Mouse (Mus musculus): ENCODE measurements around the gene Col11a2.

Gene Col11a2

DNA sequence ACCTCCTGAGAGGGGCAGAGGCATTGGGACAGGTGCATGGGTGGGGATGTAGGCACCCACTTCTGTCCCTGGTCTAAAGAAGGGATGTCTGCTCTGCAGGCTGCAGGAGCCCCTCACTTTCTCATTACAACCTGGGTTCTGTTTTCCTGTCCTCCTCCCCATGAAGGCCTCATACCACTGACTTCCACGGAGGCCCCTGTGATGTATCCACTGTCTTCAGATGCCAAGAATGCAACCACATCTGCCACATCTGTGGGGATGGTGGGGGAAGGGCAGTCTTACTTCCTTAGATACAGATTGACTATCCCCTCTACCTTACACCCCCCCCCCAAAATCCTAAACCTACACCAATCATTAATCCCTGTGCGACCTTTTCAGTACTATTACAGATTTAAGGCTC, 13.0 kb upstream of the Col11a2 start:
- no peak for DNase-seq (ENCODE audit: low read depth, low spot score)

DNA sequence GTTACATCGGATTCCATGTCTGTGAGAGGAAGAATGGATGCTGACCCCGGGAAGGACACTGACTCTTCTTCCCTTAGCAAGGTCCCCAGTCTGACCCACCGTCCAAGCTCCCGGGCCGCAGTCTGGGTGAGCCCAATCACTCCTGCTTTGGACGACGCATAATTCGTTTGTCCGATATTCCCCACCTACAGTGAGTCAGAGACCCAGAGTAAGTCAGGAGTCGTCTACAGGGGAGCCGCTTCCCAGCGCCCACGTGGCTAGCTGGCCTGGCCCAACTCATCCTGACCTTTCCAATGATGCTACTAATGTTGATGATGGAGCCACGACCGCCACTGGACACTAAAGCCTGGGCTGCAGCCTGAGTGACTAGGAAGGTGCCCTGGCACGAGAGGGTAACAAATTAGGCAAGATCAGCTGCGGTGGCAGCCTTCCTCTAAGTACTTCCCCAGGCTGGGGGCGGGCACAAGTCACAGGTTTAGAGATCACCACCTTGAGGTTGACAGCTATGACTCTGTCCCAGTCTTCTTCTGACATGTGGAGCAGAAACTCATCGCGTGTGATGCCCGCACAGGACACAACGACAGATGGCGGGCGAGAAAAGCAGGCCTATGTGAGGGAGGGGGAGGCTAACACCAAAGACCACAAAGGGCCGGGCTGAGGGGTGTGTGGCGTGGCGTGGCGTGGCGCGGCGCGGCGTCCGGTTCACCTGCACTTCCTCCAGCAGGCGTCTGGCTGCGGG, 12.2 kb upstream of the Col11a2 start:
- no peak for DNase-seq (ENCODE audit: low read depth, low spot score)

DNA sequence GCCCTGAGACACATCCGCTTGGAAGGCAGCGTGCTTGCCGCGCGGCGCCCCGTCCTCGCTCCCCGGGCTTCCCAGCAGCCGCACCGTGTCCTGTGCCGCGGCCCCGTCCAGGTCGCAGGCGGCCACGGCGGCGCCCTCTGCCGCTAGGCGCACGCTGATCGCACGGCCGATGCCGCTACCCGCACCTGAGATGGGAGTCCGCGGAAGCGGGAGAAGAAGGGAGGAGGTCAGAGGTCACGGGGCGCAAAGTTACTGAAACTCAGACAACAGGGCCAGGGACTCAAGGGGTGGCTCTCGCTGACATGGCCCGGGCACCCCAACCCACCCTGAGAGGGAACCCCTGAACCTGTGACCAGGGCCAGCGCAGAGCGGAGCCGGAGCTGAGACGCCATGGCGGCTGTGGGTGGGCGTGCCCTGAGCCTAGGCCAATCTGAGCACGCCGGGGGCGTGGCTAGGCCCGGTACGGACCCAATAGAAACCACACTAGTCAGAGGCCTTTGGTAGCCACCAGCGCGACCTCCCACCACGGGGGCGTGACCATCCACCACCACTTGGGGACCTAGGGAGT, 11.5 kb upstream of the Col11a2 start, which contains the start of gene H2-Ke6:
Gene H2-Ke6 (minus strand): TSS at position 405 of the 568 bp plus-strand sequence.
- DNase-seq (ENCODE audit: low read depth, low spot score) = peak; percentile 84

DNA sequence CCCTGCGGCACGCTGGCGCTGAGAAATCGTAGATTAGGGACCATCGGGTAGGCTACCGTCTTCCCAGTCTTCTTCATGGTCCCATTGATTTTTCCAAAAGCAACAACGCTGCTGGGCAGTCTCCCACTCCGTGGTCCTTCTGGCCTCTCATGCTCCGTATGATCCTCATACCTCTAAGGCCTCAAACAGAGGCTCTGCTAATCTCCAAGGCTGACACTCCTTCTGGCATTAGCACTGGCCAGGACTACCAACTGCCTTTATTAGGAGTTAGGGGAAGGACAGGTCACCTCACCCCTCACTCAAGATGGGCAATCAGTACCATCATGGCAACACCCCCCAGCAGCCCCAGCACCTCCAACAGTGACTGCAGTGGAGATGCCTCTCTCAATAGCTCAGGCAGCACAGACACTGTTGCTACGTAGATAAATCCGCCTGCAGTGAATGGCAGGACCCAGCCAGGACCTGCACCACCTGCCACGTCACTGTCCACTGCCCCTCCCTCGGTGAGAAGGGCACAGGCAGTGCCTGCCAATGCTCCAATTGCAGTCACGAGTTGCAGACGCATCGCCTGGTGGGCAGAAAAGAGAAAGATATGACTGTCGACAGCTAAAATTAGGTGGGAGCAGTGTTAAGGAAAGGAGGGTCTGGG, 10.6 kb upstream of the Col11a2 start:
- DNase-seq (ENCODE audit: low read depth, low spot score) = no peak

DNA sequence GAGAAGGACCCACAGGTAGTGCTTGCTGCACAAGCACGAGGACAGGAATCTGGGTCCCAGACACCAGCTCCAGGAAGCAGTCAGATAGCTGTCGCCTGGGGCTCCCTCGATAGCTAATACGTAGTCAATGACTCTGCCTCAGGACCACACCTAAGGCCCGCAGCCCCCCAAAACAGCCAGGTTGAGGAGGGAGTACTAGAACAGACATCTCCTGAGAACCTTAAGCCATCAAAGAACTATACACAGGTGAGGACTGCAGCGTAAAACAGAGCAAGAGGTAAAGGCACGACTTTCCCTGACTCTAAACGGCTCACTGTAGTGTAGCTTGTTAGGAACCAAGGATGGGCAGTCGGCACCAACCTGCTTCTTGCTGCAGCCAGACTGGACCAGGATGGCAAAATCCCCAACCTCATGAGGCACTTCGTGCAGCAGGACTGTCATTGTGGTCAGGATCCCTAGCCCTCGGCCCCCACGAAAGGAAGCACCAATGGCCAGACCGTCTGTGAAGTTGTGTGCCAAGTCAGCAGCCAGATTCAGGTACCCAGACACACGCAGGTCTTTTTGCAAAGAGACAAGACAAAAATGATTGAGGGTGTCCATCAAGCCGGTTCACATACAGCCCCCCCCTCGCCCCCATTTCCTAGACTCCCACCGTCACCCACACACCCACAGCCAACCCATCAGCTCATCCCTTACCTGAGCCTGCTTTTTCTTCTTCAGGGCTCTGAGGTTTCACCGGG, 9.9 kb upstream of the Col11a2 start:
- no peak for DNase-seq (ENCODE audit: low read depth, low spot score)

DNA sequence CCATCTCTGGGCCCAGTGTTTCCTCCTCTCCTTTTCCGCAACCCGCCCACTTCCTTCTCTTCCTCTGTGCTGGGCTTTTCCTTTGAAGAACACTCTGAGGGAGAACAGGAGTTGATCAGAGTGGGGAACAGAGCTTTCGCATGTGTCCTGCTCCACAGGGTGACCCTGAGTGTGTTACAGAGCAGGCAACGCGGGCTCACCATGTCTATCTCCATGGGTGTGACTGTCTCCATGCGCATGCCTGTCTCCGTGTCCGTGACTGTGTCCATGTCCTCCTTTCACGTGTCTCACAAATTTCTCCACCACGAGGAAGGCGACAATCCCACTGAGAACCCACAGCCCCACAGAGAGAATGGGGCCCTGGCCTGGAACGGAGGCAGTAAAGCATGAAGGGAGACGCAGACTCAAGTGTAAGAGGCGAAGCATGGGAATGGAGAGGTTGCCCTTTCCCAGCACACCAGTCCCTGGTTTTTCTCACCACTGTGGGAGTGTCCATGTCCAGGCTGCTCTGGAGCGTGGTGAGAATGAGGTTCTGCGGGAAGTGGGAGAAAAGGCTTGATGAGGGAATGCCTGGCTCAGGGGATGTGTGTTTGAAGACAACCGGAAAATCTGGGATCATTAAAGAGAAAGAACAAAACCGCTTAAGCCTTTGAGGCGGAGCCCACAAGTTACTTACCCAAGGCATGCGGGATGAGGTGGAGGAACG, 9.2 kb upstream of the Col11a2 start:
- no peak for DNase-seq (ENCODE audit: low read depth, low spot score)

DNA sequence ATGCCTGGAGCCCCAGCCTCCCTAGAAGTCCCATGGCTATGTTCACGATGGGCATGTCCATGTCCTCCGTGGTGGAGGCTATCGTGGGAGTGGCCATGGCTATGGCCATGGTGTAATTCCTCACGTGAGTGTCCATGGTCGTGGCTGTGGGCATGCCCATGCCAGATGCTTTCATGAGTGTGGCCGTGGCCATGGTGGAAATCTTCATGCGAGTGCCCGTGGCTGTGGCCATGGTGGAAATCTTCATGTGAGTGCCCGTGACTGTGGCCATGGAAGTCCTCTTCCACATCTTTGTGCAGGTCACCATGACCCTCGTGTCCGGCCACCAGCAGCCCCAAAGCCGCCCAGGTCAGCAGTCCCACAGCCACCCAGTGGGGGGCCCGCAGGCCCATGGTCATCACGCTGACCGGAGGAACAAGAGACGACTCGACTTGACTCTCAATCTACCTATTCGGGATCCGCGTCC, 8.3 kb upstream of the Col11a2 start:
- no peak for DNase-seq (ENCODE audit: low read depth, low spot score)

DNA sequence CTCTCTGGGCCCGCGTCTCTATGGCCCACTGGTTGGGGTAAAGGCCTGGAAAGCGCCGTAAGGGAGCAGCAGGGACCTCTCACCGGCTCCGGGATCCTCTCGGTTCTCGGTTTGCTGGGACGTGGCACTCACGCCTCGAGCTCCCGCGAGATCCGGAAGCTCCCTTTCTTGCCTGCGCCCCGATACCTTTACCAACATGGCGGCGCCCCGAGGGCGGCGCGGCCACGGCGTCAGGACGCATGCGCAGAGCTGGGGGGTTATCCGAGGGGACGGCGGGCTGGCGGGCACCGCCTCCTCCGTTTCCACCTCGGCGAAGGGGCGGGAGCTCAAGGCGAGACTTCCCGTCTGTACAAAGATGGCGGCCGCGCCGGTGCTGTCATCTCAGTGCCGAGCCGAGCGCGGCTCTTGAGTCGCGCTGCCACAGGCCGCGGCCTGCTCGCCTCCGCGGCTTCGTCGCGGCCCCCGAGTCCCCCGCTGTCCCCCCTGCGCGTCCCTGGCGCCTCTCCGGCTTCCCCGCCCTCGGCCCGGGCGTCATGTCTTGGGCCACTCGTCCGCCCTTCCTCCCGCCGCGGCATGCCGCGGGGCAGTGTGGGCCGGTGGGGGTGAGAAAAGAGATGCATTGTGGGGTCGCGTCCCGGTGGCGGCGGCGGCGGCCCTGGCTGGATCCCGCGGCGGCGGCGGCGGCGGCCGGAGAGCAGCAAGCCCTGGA, 7.6 kb upstream of the Col11a2 start, which contains the start of the genes Slc39a7 and Rxrb:
Gene Slc39a7 (minus strand): TSS at position 218 of the 709 bp plus-strand sequence.
Gene Rxrb (plus strand): TSS at position 348 of the 709 bp plus-strand sequence.
- DNase-seq (ENCODE audit: low read depth, low spot score) = peak; percentile 94

DNA sequence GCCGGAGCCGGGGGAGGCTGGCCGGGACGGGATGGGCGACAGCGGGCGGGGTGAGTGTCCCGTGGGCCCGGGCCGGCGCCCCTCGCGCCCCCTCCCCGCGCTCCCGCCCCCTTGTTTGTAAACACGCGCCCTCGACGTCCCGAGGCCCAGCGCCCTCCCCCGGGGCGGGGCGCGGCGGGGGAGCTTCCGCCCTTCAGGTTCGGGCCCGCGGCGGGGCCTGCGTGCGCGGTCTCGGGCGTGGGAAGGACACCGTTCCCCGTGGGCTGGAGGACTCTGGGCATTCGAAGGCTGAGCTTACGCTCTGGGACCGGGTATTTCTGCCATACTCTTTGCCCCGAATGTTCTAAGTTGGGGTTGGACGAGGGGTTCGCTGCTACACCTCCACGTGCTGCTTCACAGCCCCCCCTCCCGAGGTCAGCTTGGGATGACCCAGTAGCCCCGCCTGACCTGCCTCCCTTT, 7.0 kb upstream of the Col11a2 start:
- DNase-seq (ENCODE audit: low read depth, low spot score) = no peak

DNA sequence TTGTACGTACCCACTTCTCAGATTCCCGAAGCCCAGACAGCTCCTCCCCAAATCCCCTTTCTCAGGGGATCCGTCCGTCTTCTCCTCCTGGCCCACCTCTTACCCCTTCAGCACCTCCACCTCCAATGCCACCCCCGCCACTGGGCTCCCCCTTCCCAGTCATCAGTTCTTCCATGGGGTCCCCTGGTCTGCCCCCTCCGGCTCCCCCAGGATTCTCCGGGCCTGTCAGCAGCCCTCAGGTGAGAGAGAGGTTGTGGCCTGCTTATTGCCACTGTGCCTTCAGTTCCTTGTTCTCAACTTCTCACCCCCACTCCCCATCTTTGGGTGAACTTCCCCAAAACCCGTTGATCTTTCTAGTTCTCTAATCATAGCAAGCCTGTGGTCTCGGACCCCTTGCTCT, 6.4 kb upstream of the Col11a2 start:
- DNase-seq (ENCODE audit: low read depth, low spot score) = no peak

DNA sequence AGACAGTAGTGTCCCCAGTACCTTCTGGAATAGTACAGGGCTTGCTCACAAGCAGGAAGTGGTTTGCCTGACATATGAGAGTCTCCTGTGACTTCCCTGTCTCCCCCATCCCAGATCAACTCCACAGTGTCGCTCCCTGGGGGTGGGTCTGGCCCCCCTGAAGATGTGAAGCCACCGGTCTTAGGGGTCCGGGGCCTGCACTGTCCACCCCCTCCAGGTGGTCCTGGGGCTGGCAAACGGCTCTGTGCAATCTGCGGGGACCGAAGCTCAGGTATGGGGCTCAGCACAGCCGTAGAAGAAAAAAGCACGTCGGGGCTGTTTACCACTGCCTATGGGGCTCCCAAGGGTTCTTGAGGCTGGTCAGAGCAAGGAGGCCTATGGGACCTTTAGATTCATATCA, 5.8 kb upstream of the Col11a2 start:
- no peak for DNase-seq (ENCODE audit: low read depth, low spot score)

DNA sequence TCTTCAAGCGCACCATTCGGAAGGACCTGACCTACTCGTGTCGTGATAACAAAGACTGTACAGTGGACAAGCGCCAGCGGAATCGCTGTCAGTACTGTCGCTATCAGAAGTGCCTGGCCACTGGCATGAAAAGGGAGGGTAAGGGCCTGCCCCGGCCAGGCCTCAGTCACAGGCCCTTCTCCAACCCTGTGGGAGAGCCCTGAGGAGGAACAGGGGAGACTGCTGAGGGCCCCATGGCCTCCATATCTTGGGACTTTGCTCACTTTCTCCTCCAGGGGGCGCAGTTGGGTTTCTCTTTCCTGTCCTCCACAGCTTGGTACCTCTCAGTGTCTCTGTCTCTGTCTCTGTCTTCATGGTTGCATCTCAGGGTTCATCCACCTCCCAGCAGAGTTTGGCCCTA, 5.2 kb upstream of the Col11a2 start:
- DNase-seq (ENCODE audit: low read depth, low spot score) = peak; percentile 71

DNA sequence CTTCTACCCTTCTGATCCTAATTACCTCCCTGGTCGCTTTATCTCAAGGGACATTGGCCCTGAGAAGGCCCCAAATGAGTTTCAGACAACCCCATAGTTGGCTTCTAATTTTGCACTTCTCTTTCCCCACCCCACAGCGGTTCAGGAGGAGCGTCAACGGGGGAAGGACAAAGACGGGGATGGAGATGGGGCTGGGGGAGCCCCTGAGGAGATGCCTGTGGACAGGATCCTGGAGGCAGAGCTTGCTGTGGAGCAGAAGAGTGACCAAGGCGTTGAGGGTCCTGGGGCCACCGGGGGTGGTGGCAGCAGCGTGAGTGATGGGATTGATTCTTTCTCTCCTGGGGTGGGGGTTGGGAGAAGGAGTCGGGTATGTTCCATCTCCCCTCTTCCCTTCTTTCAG, 3.7 kb upstream of the Col11a2 start:
- no peak for DNase-seq (ENCODE audit: low read depth, low spot score)

DNA sequence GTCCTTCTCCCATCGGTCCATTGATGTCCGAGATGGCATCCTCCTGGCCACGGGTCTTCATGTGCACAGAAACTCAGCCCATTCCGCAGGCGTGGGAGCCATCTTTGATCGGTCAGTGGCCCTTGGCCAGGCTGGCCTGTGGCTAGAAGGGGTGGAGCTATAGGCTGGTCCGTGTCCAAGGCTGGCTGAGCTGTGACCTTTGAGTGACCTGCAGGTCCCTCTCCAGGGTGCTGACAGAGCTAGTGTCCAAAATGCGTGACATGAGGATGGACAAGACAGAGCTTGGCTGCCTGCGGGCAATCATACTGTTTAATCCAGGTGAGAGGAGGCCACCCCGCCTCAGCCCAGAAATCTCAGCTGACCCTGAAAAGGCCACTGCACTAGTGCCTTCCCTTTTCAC, 2.6 kb upstream of the Col11a2 start:
- no peak for DNase-seq (ENCODE audit: low read depth, low spot score)

DNA sequence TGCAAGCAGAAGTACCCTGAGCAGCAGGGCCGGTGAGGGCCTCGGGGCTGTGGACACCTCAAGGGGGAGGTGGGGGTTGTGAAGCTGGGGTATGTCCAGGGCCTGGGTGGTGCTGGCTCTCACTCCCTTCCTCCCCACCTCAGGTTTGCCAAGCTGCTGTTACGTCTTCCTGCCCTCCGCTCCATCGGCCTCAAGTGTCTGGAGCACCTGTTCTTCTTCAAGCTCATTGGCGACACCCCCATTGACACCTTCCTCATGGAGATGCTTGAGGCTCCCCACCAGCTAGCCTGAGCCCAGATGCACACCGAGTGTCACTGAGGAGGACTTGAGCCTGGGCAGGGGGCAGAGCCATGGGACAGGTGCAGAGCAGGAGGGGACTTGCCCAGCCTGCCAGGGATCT, 2.0 kb upstream of the Col11a2 start:
- no peak for DNase-seq (ENCODE audit: low read depth, low spot score)

DNA sequence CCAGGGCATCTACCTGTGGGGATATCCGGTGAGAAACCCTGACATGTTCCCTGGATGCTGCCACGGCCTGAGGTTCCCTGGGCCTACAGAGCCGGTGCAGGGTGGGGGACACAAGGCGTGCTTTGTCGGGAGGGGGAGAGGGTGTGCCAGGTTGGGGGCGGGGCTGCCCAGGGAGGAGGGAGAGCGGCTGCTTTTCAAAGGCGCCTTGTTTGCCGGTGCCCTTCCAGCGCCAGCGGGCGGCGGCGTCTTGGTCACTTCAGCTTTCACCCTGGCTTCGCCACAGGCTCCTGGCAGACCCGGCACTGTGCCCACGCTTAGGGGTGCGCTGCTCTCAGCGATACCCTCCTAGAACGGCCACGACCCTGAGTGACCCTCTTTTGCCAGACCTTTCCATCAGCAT, 797 bp upstream of the Col11a2 start:
- no peak for DNase-seq (ENCODE audit: low read depth, low spot score)

DNA sequence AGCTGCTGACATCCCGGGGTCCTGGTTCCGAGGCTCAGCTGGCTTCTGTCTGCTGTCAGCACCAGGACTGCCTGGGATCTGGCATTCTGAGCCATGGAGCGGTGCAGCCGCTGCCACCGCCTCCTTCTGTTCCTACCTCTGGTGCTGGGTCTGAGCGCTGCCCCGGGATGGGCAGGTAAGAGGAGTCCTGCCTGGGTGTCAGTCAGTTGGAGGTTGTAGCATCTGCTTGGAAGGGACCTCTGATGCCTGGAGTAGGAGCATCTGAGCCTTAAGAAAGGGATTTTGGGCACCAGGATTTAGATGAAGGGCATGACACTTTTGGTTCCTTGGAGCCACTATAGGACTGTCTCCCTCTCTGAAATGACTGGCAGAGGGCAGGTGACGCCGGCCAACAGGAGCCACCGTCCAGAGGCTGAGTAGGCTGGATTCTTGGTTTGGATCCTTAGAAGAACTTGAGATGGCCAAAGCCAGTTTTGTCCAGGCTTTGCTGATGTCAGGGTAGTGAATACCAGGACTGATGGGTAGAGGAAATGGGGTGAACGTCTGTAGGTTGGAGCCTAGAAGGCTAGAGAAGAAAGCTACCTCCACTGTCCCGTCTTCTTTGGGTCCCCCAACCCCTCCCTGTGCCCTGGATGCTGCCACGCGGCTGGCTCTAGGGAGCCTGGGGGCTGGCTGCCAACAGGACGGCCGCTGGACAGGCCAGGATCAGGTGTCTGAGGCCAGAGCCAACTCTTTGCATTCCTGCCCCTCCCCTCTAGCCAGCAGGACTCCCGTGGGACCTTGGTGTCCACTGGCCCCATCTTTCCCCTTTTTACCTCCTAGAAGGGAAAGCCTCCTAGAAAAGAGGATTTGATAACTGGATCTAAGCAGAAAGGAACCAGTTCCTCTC, 569 bp downstream of the Col11a2 start:
- no peak for DNase-seq (ENCODE audit: low read depth, low spot score)

DNA sequence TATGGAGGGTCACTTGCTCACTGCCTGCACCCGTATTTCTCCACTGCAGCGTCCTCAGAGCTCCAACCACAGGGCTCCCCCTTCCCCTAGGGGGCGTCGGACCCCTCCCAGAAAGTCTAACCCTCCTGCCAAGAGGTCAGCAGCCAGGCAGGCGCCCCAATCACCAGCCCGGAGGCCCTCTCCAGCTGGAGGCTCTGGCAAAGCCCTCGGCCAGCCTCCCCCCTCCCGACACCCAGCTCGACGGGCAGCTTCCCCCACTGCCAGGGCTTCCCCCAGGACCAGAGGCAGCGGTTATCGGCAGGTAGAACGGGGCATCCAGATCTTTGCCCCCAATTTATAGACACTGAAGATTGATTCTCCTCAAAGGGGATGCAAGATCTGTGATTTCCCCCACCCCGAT, 6.7 kb downstream of the Col11a2 start:
- DNase-seq (ENCODE audit: low read depth, low spot score) = no peak

DNA sequence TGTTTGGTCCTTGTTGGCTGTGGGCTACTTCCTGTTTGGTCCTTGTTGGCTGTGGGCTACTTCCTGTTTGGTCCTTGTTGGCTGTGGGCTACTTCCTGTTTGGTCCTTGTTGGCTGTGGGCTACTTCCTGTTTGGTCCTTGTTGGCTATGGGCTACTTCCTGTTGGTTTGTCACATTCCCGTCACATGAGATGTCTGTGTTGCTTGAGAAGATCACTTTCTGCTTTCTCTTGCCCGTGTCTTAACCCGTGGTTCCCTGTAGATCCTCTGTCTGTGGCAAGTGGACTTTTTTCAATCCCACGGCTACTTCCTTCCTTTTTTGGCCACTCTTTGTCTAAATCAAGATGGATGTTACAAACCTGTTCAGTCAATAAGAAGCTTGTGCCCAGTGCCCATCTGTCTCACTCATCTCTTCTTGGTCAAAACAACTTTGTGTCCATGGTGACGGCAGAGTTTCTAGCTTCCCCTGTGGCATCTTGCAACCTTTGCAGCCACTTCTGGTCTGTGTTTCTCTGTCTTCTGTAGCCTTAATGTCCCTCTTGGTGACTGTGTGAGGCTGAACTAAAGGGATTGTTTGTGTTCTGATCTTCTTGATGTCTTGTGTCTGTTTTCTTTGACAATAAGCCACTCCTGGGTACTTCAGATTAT, 8.3 kb downstream of the Col11a2 start:
- no peak for DNase-seq (ENCODE audit: low read depth, low spot score)

Data from c-Kit-negative CD71-positive TER-119-positive erythroid progenitor cells, embryonic 14.5 days (primary cell).